Mouse (Mus musculus) megakaryocyte, embryonic 14.5 days (primary cell): ENCODE measurements around the gene Itln1.

Source experiments
- FLI1 ChIP-seq: IDR thresholded peaks from 2 replicates; pipeline ENCODE4 v1.6.1; 2012; ENCODE audit warnings: low read length, inconsistent platforms, mixed read lengths
- GATA1 ChIP-seq: IDR thresholded peaks from 3 replicates; pipeline ENCODE4 v1.6.1; 2012; ENCODE audit warnings: mixed read lengths, low read length, inconsistent platforms, borderline replicate concordance

GRCm38 (mm10) chr1:171563042-171563441 is 27.9 kb upstream of the Itln1 start:
- TF ChIP-seq FLI1: no peak
- no peak for TF ChIP-seq GATA1
